Mouse (Mus musculus) midbrain, embryonic 12.5 days (tissue): ENCODE measurements around the gene Fhod1. TPM values are rescaled to one million over a fixed set of nuclear protein-coding genes. Genes with fewer than 3 reads are reported as not detected.
"Not testable (repeated sequence)": the region's sequence is repeated elsewhere in the genome, so short reads cannot be mapped to it uniquely, and the experiment has no call there.

Source experiments
- ATAC-seq: fragments of 200-750 bp; cut with Nextera tagmentation; 2 replicates; pipeline ENCODE4 v1.8.0; 2017; ENCODE audit warnings: low read depth, moderate TSS enrichment, moderate library complexity; ENCODE audit not compliant: low FRiP score
- H3K27ac ChIP-seq: fragments of 300-500 bp; sonication (generic); replicated peaks from 2 replicates; pipeline ENCODE4 v1.5.1; 2016; ENCODE audit warnings: mild to moderate bottlenecking
- H3K27me3 ChIP-seq: fragments of 300-500 bp; sonication (generic); 2 replicates; pipeline ENCODE4 v1.6.1; 2016; ENCODE audit warnings: mild to moderate bottlenecking
- H3K36me3 ChIP-seq: fragments of 300-500 bp; sonication (generic); 2 replicates; pipeline ENCODE4 v1.6.1; 2016
- H3K4me1 ChIP-seq: fragments of 300-500 bp; sonication (generic); 2 replicates; pipeline ENCODE4 v1.6.1; 2016
- H3K4me2 ChIP-seq: fragments of 300-500 bp; sonication (generic); replicated peaks from 2 replicates; pipeline ENCODE4 v1.6.1; 2016; ENCODE audit warnings: mild to moderate bottlenecking, moderate library complexity
- H3K4me3 ChIP-seq: fragments of 300-500 bp; sonication (generic); 2 replicates; pipeline ENCODE4 v1.5.1; 2016; ENCODE audit warnings: mild to moderate bottlenecking
- H3K9ac ChIP-seq: fragments of 300-500 bp; sonication (generic); replicated peaks from 2 replicates; pipeline ENCODE4 v1.6.1; 2016; ENCODE audit warnings: mild to moderate bottlenecking, moderate library complexity
- H3K9me3 ChIP-seq: fragments of 300-500 bp; sonication (generic); 2 replicates; pipeline ENCODE4 v1.6.1; 2016; ENCODE audit warnings: mild to moderate bottlenecking
- WGBS: fragments of 180-500 bp; shearing (Covaris S2); methylation state at CpG from one replicate; pipeline ENCODE4 v1.1.7; 2016; 5-methylcytosine and 5-hydroxymethylcytosine counted together
- polyA plus RNA-seq: library from polyadenylated mRNA; unstranded; fragments of >200 nt; fragmentation: Nextera tagmentation; extraction: Ambion mirVana; gene quantifications from 2 replicates; pipeline ENCODE4 v1.2.1, GENCODE M21; 2016

The Fhod1 gene
- polyA plus RNA-seq, 1 experiment from 2014 or later = 2.0 TPM

GRCm38 (mm10) chr8:105298351-105299252 lies 49.2 kb downstream of the Fhod1 start:
- H3K4me1 ChIP-seq = peaks cover 17% of the 10 kb centered on the region
- H3K36me3 ChIP-seq = peaks cover 43% of the 10 kb centered on the region
- WGBS = 64% methylated on average over 18 of the region's 18 CpGs

DNA sequence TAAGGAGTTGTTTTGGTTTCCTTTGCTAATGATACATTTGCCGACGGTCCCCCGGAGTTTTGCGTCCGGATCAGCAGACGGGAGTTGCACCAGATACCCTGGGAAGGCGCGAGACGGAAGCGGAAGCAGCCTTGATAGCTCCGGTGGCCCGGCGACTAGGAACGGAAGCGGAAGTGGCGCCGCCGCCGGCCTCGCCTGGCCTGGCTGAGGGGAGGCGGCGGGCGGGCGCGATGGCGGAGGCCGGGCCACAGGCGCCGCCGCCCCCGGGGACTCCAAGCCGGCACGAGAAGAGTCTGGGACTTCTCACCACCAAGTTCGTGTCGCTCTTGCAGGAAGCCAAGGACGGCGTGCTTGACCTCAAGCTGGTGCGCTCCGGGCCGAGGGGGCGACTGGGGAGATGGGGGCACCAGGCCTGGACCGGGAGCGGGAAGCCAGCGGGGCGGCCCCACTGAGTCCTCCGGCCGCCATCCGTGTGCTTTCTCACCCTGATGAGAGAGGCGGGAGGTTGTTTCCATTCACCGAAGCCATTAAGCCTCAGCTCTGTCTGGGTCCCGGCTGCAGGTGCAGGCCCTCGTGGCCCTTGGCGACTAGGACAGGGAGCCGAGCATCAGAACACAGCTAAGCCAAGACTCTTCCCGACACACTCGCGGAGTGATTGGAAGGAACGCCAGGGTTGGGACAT lies 50.1 kb downstream of the Fhod1 start, which contains the start of gene E2f4:
Gene E2f4, plus strand, starts transcription at position 153 of the 682 bp plus-strand sequence.
- ATAC-seq = peak; percentile 92
- H3K27ac ChIP-seq = peak within 1 kb of the TSS; percentile 58; the same call in 1 of the 2 replicates
- under 1% methylated on average over 56 of the region's 58 CpGs for WGBS

More at GRCm38 (mm10) chr8:105298351-105299252, 49.2 kb downstream of the Fhod1 start:
- Histone ChIP-seq H3K4me3 (peak overlapping the region; percentile 78), H3K27ac (no peak overlapping the region), H3K9ac (peak overlapping the region; percentile 85), H3K27me3 (peaks cover 3% of the 10 kb centered on the region; the same call in 1 of the 2 replicates), H3K9me3 (no peaks in the 10 kb centered on the region), H3K4me2 (peak overlapping the region; percentile 98)
- no peak for ATAC-seq

DNA sequence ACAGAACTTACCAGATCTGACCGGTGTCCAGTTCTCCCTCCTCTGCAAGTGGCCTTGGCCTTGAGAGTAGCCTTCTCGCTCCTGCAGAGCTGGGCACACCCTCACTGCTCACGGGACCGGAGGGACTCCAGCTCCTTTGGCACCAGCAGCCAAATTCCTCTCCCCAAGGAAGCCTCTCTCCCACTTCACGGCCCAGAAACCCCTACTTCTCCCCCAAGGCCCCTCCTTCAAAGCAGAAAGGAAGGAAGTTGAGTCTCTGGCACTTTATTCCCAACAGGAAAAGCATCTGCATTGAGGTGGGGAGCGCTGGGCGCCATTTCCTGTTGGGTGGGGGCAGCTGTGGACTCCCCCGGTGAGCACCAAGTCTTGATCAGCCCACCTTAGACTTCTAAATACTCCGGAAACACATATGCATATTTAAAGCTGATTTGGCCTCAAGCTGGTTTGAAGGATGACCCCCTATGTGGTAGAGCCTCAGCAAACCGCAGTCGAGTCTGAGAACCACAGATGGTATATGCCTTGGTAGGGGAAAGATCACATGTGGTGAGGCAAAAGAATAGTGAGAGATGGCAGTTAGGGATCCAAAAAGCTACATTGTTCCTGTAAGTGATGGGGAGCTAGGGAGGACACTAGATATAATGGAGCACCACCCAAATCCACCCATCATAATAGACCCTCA lies 51.7 kb downstream of the Fhod1 start, which contains the start of gene Exoc3l:
Gene Exoc3l, minus strand, starts transcription at position 207 of the 679 bp plus-strand sequence.
- H3K27ac ChIP-seq = 0 out of 2 replicates have a peak within 1 kb of the TSS, but pooled peaks have one; percentile 35
- peaks cover 17% of the 10 kb centered on the region for H3K27me3 ChIP-seq
- H3K4me3 ChIP-seq = peak within 1 kb of the TSS; percentile 78
- no peaks in the 10 kb centered on the region for H3K9me3 ChIP-seq
- no peak for ATAC-seq
- peak within 1 kb of the TSS; percentile 98 for H3K4me2 ChIP-seq
- no peak within 1 kb of the TSS for H3K9ac ChIP-seq
- H3K36me3 ChIP-seq = peaks cover 20% of the 10 kb centered on the region
- 67% methylated on average over 11 of the region's 11 CpGs for WGBS
- H3K4me1 ChIP-seq = peaks cover 17% of the 10 kb centered on the region

More for the DNA sequence above, 50.1 kb downstream of the Fhod1 start, which contains the start of gene E2f4:
- H3K36me3 ChIP-seq = peaks cover 35% of the 10 kb centered on the region
- H3K27me3 ChIP-seq = peaks cover 9% of the 10 kb centered on the region
- H3K9me3 ChIP-seq = no peaks in the 10 kb centered on the region
- peak within 1 kb of the TSS; percentile 98 for H3K4me2 ChIP-seq
- H3K4me3 ChIP-seq = peak within 1 kb of the TSS; percentile 78
- H3K9ac ChIP-seq = peak within 1 kb of the TSS; percentile 85
- H3K4me1 ChIP-seq = peaks cover 17% of the 10 kb centered on the region

- H3K4me3 ChIP-seq = no peak overlapping the region
- H3K4me2 ChIP-seq = 0 out of 2 replicates have a peak overlapping the region, but pooled peaks have one; percentile 3
- no peak for ATAC-seq
- no peaks in the 10 kb centered on the region for H3K9me3 ChIP-seq
- 0 out of 2 replicates have a peak overlapping the region, but pooled peaks have one; percentile 35 for H3K27ac ChIP-seq
- 77% methylated on average over 11 of the region's 11 CpGs for WGBS
- H3K27me3 ChIP-seq = peaks cover 25% of the 10 kb centered on the region
- no peak overlapping the region for H3K9ac ChIP-seq
- H3K4me1 ChIP-seq = peaks cover 24% of the 10 kb centered on the region
- peaks cover 12% of the 10 kb centered on the region for H3K36me3 ChIP-seq
Measured at GRCm38 (mm10) chr8:105295256-105295655, 52.5 kb downstream of the Fhod1 start.

DNA sequence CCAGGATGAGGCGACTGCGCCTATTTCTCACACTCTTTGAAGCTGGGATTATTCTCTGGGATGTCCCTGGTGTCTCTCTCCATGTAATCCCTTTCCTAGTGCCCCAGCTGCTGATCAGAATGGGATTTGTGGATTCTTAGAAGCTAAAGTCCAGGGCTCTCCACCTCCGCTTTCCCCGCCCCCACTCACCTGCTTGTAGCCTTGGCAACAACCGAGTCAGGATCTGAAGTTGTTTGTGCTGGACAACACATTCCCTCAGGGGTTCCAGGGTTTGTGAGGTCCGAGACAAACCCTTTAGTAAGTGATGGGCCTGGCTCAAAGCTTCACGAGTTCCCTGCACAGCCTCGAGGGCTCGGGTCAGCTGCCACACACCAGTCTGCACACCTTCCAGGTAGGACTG lies 53.0 kb downstream of the Fhod1 start:
- peaks cover 30% of the 10 kb centered on the region for H3K27me3 ChIP-seq
- no peak for ATAC-seq
- peaks cover 29% of the 10 kb centered on the region for H3K4me1 ChIP-seq
- H3K9ac ChIP-seq = no peak overlapping the region
- 60% methylated on average over 9 of the region's 9 CpGs for WGBS
- peaks cover 8% of the 10 kb centered on the region for H3K36me3 ChIP-seq
- H3K9me3 ChIP-seq = no peaks in the 10 kb centered on the region
- no peak overlapping the region for H3K4me3 ChIP-seq
- H3K4me2 ChIP-seq = 0 out of 2 replicates have a peak overlapping the region, but pooled peaks have one; percentile 3
- H3K27ac ChIP-seq = 0 out of 2 replicates have a peak overlapping the region, but pooled peaks have one; percentile 35

DNA sequence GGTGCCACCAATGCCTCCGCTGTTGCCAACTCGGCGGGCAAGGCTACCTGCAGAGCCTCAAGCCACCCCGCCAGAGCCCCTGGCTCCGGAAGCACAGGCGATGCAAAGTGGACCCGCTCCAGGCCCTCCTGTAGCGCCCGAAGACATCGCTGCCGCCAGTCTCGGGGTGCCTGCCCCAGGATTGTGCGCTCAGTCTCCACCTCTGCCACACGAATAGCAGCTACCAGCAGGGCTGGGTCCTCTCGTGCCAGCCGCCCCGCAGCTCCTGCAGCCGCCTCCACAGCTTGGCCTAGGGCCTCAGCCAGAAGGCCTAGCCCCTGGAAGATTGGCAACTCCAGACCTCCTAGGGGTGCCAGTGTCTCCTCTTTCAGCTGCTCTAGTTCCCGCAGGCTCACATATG lies 54.3 kb downstream of the Fhod1 start:
- Histone ChIP-seq H3K36me3 (no peaks in the 10 kb centered on the region), H3K4me3 (no peak overlapping the region), H3K27ac (no peak overlapping the region), H3K4me2 (no peak overlapping the region), H3K27me3 (peaks cover 32% of the 10 kb centered on the region), H3K9me3 (no peaks in the 10 kb centered on the region), H3K9ac (no peak overlapping the region), H3K4me1 (peaks cover 29% of the 10 kb centered on the region)
- no peak for ATAC-seq
- 66% methylated on average over 19 of the region's 19 CpGs for WGBS

DNA sequence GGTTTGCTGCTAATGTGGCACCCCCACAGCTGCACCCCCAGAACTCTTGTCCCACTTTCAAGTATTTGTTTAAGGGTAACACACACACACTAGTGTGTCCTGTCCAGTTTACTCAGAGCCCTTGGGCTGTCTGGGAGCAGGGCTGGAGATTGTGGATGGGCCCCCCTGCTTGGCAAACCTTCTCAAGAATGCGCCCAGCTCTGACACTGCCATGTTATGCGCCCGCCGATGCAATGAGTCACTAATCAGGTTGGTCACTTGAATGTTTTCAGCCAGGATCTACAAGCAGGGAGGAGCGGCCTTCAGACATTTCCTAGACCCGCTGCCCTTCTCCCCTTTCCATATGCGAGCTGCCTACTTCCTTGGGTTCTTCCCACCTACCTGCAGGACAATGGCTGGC lies 55.3 kb downstream of the Fhod1 start:
- 86% methylated on average over 7 of the region's 7 CpGs for WGBS
- ATAC-seq = no peak
- peaks cover 34% of the 10 kb centered on the region for H3K4me1 ChIP-seq
- H3K9me3 ChIP-seq = no peaks in the 10 kb centered on the region
- peaks cover 32% of the 10 kb centered on the region for H3K27me3 ChIP-seq
- H3K4me3 ChIP-seq = no peak overlapping the region
- no peak overlapping the region for H3K9ac ChIP-seq
- H3K36me3 ChIP-seq = no peaks in the 10 kb centered on the region
- no peak overlapping the region for H3K4me2 ChIP-seq
- H3K27ac ChIP-seq = no peak overlapping the region

DNA sequence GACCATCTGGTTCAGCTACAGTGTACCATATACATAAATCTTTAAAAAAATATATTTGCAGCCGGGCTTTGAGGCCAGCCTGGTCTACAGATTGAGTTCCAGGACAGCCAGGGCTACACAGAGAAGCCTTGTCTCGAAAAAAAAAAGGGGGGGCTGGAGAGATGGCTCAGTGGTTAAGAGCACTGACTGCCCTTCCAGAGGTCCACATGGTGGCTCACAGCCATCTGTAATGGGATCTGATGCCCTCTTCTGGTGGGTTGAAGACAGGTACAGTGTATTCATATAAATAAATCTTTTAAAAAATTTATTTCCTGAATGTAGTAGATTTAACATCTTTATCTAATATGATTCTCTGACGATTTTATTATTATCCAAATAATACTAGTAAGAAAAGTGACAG lies 56.0 kb downstream of the Fhod1 start:
- not testable (repeated sequence) for H3K36me3 ChIP-seq, H3K27ac ChIP-seq, H3K4me3 ChIP-seq, ATAC-seq, H3K9me3 ChIP-seq, H3K9ac ChIP-seq, H3K4me2 ChIP-seq
- peaks cover 37% of the 10 kb centered on the region for H3K4me1 ChIP-seq
- 65% methylated on average over 3 of the region's 3 CpGs for WGBS
- peaks cover 32% of the 10 kb centered on the region for H3K27me3 ChIP-seq

DNA sequence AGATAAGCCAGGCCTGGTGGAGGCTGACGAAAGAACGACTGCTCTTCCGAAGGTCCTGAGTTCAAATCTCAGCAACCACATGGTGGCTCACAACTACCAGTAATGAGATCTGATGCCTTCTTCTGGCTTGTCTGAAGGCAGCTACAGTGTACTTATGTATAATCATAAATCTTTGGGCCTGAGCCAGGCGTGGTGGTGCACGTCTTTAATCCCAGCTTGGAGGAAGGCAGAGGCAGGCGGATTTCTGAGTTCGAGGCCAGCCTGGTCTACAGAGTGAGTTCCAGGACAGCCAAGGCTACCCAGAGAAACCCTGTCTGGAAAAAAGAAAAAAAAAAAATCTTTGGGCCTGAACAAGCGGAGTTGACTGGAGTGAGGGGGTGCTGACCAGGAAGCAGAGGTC lies 56.4 kb downstream of the Fhod1 start:
- Histone ChIP-seq H3K4me1 (peaks cover 39% of the 10 kb centered on the region), H3K27me3 (peaks cover 32% of the 10 kb centered on the region)
- H3K4me3 ChIP-seq, H3K9ac ChIP-seq, H3K27ac ChIP-seq, H3K36me3 ChIP-seq, ATAC-seq, H3K4me2 ChIP-seq, H3K9me3 ChIP-seq: not testable (repeated sequence)
- WGBS = 89% methylated on average over 8 of the region's 8 CpGs

DNA sequence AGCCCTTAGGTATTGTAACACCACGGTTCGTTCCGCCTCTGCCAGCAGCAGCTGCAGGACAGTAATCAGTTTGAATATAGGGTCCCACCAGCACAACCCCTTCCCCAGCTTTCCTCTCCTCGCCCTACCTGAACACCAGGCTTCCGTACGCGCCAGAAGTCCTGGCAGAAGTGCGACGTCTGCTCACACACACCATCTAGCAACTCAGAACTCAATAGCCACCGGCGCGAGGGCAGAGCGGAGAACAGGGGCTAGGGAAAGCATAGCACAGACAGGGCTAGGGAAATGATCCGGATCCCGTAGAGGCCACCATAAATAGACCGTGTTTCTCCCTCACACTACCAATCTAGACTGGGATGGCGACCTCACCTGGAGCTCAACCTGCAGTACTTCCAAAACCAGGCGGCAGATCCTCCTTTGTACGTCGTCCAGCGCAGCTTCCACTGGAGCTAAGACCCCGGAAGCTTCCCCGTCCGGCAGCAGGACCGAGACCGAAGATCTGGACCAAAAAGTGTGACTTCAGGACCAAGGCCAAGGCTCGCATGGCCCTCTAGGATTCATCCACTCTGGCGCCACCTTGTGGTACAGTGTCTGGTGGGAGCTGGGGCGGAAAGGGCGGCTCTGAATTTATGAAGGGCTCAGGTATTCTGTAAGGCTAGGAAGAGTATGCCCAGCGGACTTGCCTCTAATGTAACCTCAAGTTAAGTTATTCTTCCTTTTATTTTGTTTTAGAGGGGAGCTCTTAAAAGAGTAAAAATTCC lies 57.0 kb downstream of the Fhod1 start:
- peak overlapping the region; percentile 80 for H3K4me2 ChIP-seq
- ATAC-seq = no peak
- peaks cover 42% of the 10 kb centered on the region for H3K4me1 ChIP-seq
- WGBS = 6% methylated on average over 31 of the region's 31 CpGs
- H3K36me3 ChIP-seq = no peaks in the 10 kb centered on the region
- peak overlapping the region; percentile 37; the same call in 1 of the 2 replicates for H3K9ac ChIP-seq
- peaks cover 32% of the 10 kb centered on the region for H3K27me3 ChIP-seq
- H3K9me3 ChIP-seq = no peaks in the 10 kb centered on the region
- peak overlapping the region; percentile 55 for H3K4me3 ChIP-seq
- H3K27ac ChIP-seq = no peak overlapping the region
